Mouse (Mus musculus): ENCODE results near the gene Olfr642. TPM values are rescaled to one million over a fixed set of nuclear protein-coding genes. Genes with fewer than 3 reads are reported as not detected.

The Olfr642 gene
- polyA plus RNA-seq (2012; rRNA removed; ENCODE audit: low replicate concordance), result not detected in 2 replicates

GRCm38 (mm10) chr7:104052566-104052965 is at the start of gene Olfr642:
TSS of gene Olfr642 (minus strand) at chr7:104052666.

DNA sequence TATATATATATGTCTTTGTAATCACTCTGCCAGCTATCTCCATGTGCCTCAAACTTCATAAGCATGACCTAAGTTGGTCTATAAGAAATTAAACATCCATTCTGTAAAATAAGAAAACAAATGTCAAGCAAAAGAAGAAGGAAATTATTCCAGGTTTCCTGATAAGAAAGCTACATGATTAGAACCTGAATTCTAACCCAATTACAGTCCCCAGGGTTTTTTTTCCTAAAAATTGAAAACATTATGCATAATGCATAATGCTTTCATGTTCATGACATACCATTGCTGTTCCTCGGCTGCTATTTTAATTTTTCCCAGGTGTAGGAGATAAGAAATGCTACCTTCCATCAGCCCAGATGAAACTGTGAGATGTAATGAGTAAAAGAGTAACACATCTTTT is 32.9 kb upstream of the Olfr642 start, which contains the start of gene Olfr645:
Gene Olfr645, minus strand, starts transcription at position 101 of the 400 bp plus-strand sequence.

GRCm38 (mm10) chr7:104071769-104072168 is 19.3 kb upstream of the Olfr642 start, which contains the start of gene Olfr644:
TSS of gene Olfr644 (minus strand) at chr7:104071869.

DNA sequence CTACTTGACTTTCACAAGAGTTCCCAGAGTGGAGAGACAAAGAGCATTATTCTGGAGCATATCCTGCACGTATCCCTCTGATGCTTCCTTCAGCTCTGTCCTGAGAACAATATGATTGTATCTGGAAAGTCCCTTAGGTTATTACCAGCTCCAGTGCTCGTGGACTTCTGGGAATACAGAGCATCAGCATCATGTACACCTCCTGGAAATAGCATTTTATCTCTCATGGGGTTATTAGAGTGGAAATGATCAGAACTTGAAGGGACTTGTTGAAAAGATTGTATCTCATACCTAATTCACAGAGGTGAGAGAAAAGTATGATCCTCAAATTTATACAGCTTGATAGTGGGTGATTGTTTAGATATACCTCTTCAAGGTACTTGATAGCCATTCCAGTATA is 8.9 kb upstream of the Olfr642 start, which contains the start of gene 4930516K23Rik:
Gene 4930516K23Rik, minus strand, starts transcription at position 101 of the 400 bp plus-strand sequence.

DNA sequence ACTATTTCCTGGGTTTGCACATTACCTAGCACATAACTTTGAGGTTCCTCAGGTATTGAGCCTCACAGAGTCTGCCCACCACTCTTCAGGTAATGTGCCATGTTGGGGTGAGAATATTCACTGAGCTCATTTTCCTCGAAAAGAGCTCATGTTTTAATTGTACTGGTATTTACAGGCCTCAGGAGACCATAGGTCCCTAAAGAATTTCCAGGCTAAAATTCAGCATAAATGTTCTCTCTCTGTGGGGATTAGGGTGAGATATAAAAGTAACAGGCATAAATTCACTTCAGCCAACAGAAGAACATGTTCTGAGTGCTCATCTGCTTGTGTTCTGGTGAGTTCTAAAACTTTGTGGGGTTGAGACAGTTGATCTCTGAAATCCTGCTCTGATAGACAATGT is 17.3 kb downstream of the Olfr642 start, which contains the start of gene Olfr641:
Gene Olfr641, plus strand, starts transcription at position 301 of the 400 bp plus-strand sequence.

DNA sequence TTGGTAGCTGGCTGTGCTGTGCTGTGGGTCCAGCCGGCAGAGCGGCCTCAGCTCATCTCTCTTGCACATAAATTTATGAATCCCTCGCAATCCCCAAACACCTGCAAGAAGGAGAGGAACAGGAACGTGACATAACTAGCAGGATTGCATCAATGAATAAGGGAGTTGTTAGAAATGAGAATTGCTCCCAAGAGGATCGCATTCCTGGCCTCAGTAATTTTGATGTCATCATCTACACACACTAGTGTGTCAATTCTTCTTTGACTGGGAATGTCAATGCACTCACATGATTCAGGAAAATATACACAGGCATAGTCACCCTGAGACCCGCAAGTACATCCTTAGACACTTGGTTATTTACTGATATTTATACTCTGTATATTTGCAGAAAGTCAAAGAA is 27.0 kb downstream of the Olfr642 start, which contains the start of gene Olfr640:
Gene Olfr640, minus strand, starts transcription at position 101 of the 400 bp plus-strand sequence.

GRCm38 (mm10) chr7:104017203-104017602 is 35.3 kb downstream of the Olfr642 start, which contains the start of gene Olfr639:
TSS of gene Olfr639 (minus strand) at chr7:104017303.

DNA sequence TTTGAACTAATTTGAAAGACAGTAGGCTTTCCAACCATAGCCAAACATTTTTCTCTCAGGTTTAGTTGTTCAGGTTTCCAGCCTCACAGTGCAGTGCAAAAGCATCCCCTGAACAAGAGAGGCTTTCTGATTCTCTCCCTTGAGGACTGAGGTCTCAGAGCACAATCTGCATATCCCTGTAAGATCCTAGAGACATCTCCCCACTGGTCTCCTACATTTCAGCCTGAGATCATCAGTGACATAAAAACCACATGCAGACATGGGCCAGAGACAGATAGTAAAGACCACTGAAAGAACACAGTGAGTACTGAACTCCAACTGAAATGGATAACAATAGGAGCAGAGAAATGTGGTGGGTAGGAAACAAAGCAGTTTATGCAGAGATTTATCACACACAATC is 54.0 kb downstream of the Olfr642 start, which contains the start of gene Olfr638:
Gene Olfr638, plus strand, starts transcription at position 301 of the 400 bp plus-strand sequence.

Other genes with a start within 250 kb of the Olfr642 start
- gene Hbb-bt, start 238.7 kb downstream of the Olfr642 start, polyA plus RNA-seq (2012; rRNA removed; ENCODE audit: low replicate concordance), result 34.6 and 126 TPM in 2 replicates
- 335 and 1,183 TPM in 2 replicates for gene Hbb-bs, start 224.6 kb downstream of the Olfr642 start, polyA plus RNA-seq (2012; rRNA removed; ENCODE audit: low replicate concordance)
- not detected in 2 replicates for gene Hbb-bh2, start 212.1 kb downstream of the Olfr642 start, polyA plus RNA-seq (2012; rRNA removed; ENCODE audit: low replicate concordance)
- not detected in 2 replicates for gene Hbb-bh1, start 209.5 kb downstream of the Olfr642 start, polyA plus RNA-seq (2012; rRNA removed; ENCODE audit: low replicate concordance)
- not detected in 2 replicates for gene Hbb-y, start 199.4 kb downstream of the Olfr642 start, polyA plus RNA-seq (2012; rRNA removed; ENCODE audit: low replicate concordance)
- not detected in 2 replicates for gene Olfr66, start 166.4 kb downstream of the Olfr642 start, polyA plus RNA-seq (2012; rRNA removed; ENCODE audit: low replicate concordance)
- gene Olfr64, start 158.2 kb downstream of the Olfr642 start, polyA plus RNA-seq (2012; rRNA removed; ENCODE audit: low replicate concordance), result not detected in 2 replicates
- not detected in 2 replicates for gene Olfr65, start 149.2 kb downstream of the Olfr642 start, polyA plus RNA-seq (2012; rRNA removed; ENCODE audit: low replicate concordance)
- not detected in 2 replicates for gene Olfr631, start 123.8 kb downstream of the Olfr642 start, polyA plus RNA-seq (2012; rRNA removed; ENCODE audit: low replicate concordance)
- gene Olfr632, start 118.3 kb downstream of the Olfr642 start, polyA plus RNA-seq (2012; rRNA removed; ENCODE audit: low replicate concordance), result 0.20 TPM in 1 of 2 replicates, not detected in the other
- not detected in 2 replicates for gene Olfr633, start 108.2 kb downstream of the Olfr642 start, polyA plus RNA-seq (2012; rRNA removed; ENCODE audit: low replicate concordance)
- gene Olfr635, start 81.5 kb downstream of the Olfr642 start, polyA plus RNA-seq (2012; rRNA removed; ENCODE audit: low replicate concordance), result not detected in 2 replicates
- not detected in 2 replicates for gene Olfr638, start 53.9 kb downstream of the Olfr642 start, polyA plus RNA-seq (2012; rRNA removed; ENCODE audit: low replicate concordance)
- not detected in 2 replicates for gene Olfr639, start 35.4 kb downstream of the Olfr642 start, polyA plus RNA-seq (2012; rRNA removed; ENCODE audit: low replicate concordance)
- not detected in 2 replicates for gene Olfr640, start 27.1 kb downstream of the Olfr642 start, polyA plus RNA-seq (2012; rRNA removed; ENCODE audit: low replicate concordance)
- gene Olfr641, start 17.2 kb downstream of the Olfr642 start, polyA plus RNA-seq (2012; rRNA removed; ENCODE audit: low replicate concordance), result not detected in 2 replicates
- gene 4930516K23Rik, start 8.8 kb upstream of the Olfr642 start, polyA plus RNA-seq (2012; rRNA removed; ENCODE audit: low replicate concordance), result not detected in 2 replicates
- not detected in 2 replicates for gene Olfr644, start 19.2 kb upstream of the Olfr642 start, polyA plus RNA-seq (2012; rRNA removed; ENCODE audit: low replicate concordance)
- gene Olfr645, start 32.8 kb upstream of the Olfr642 start, polyA plus RNA-seq (2012; rRNA removed; ENCODE audit: low replicate concordance), result not detected in 2 replicates
- not detected in 2 replicates for gene Olfr646, start 52.2 kb upstream of the Olfr642 start, polyA plus RNA-seq (2012; rRNA removed; ENCODE audit: low replicate concordance)
- not detected in 2 replicates for gene Ubqln5, start 77.2 kb upstream of the Olfr642 start, polyA plus RNA-seq (2012; rRNA removed; ENCODE audit: low replicate concordance)
- gene Olfr643, start 84.7 kb upstream of the Olfr642 start, polyA plus RNA-seq (2012; rRNA removed; ENCODE audit: low replicate concordance), result not detected in 2 replicates
- gene Ubqln3, start 90.6 kb upstream of the Olfr642 start, polyA plus RNA-seq (2012; rRNA removed; ENCODE audit: low replicate concordance), result not detected in 2 replicates
- not detected in 2 replicates for gene Ubqlnl, start 97.9 kb upstream of the Olfr642 start, polyA plus RNA-seq (2012; rRNA removed; ENCODE audit: low replicate concordance)
- not detected in 2 replicates for gene Olfm5, start 112.2 kb upstream of the Olfr642 start, polyA plus RNA-seq (2012; rRNA removed; ENCODE audit: low replicate concordance)
- gene Olfr648, start 130.7 kb upstream of the Olfr642 start, polyA plus RNA-seq (2012; rRNA removed; ENCODE audit: low replicate concordance), result not detected in 2 replicates
- not detected in 2 replicates for gene Olfr649, start 143.3 kb upstream of the Olfr642 start, polyA plus RNA-seq (2012; rRNA removed; ENCODE audit: low replicate concordance)
- 0.24 and 0.58 TPM in 2 replicates for gene Trim6, start 166.1 kb upstream of the Olfr642 start, polyA plus RNA-seq (2012; rRNA removed; ENCODE audit: low replicate concordance)
- gene Trim34a, start 191.8 kb upstream of the Olfr642 start, polyA plus RNA-seq (2012; rRNA removed; ENCODE audit: low replicate concordance), result 2.1 and 2.6 TPM in 2 replicates
- 0.09 and 0.19 TPM in 2 replicates for gene Trim5, start 235.4 kb upstream of the Olfr642 start, polyA plus RNA-seq (2012; rRNA removed; ENCODE audit: low replicate concordance)

Data from duodenum, adult 2 months (tissue).